Mouse (Mus musculus) testis, adult 2 months (tissue): ENCODE results near the gene Usp33.

Source experiments
- CTCF ChIP-seq: fragments of 200-500 bp; IDR thresholded peaks from 2 replicates; pipeline ENCODE4 v1.5.1; 2012; ENCODE audit warnings: low read depth, mild to moderate bottlenecking, inconsistent platforms, low read length, moderate library complexity; ENCODE audit not compliant: control insufficient read depth, insufficient read depth, insufficient replicate concordance
- POLR2A ChIP-seq: fragments of 200-500 bp; IDR thresholded peaks from 2 replicates; pipeline ENCODE4 v1.6.1; 2012; ENCODE audit warnings: low read depth, mild to moderate bottlenecking, inconsistent platforms, low read length, moderate library complexity; ENCODE audit not compliant: control insufficient read depth

- TF ChIP-seq CTCF: no peak
- no peak for TF ChIP-seq POLR2A
Observed at GRCm38 (mm10) chr3:152401964-152402670, 55.8 kb downstream of the Usp33 start.
